In the genomic region with DNA sequence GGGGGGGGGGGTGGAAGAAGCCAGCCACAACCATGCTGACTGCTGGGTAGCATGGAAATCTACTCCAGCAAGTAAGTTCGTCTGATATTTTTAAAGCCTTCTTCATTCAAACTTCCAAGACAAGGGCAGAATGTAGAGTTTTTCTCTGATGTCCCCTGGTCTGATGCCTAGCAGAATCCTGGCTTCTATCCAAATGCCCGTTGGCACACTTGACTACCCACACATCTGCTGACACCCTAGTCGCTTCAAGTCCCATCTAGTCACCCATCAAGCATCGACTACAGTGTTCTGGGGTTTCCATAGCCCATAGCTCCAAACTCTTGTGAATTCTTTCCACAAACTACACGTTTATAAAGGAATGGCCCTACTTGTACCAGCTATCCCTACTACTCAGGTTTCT, we compare ENCODE assay signal across 19 mouse cellular contexts. TPM values are rescaled to one million over a fixed set of nuclear protein-coding genes. Genes with fewer than 3 reads are reported as not detected.
A peak's percentile ranks its signal among the peaks of the same experiment; 100 is the strongest.
DNase-seq lines count a peak whose midpoint lies in the region; ATAC-seq and TF ChIP-seq lines count a peak whose summit lies in the region.
"Had no signal": no experiment of that assay in that cellular context is flagged by ENCODE, and none has a peak within 500 bp of the region (broad histone marks: within the 10 kb centered on the region; RNA-seq: fewer than 3 reads in every experiment).

No protein-coding gene starts in this region.

- peaks cover 18% of the 10 kb centered on the region; the same call in 1 of the 2 replicates for H3K4me1 ChIP-seq in forebrain, embryonic 15.5 days
- peaks cover 6% of the 10 kb centered on the region for H3K4me1 ChIP-seq in forebrain, embryonic 16.5 days (replicated peaks; ENCODE audit: control insufficient read depth, insufficient read depth, low read length)
- no peaks in the 10 kb centered on the region for H3K4me1 ChIP-seq in kidney, adult 2 months (ENCODE audit: control insufficient read depth, insufficient read depth, low read length)
- no peaks in the 10 kb centered on the region for H3K4me1 ChIP-seq in midbrain, postnatal 0 days (ENCODE audit: insufficient read depth, low read length)
- peaks cover 8% of the 10 kb centered on the region for H3K4me1 ChIP-seq in midbrain, embryonic 10.5 days

- no peak for TF ChIP-seq CTCF in kidney, adult 2 months (conservative IDR thresholded peaks at IDR 0.05; ENCODE audit: insufficient read depth, insufficient read length, low read depth, low read length)
- TF ChIP-seq CTCF in midbrain, postnatal 0 days (IDR thresholded peaks at IDR 0.05): no peak

- H3K4me2 ChIP-seq in forebrain, embryonic 15.5 days (replicated peaks): no peak overlapping the region
- H3K4me2 ChIP-seq in forebrain, embryonic 16.5 days (ENCODE audit: low read length): no peak overlapping the region
- no peak overlapping the region for H3K4me2 ChIP-seq in midbrain, postnatal 0 days (ENCODE audit: low read depth, low read length, poor library complexity, severe bottlenecking)
- H3K4me2 ChIP-seq: embryonic facial prominence, embryonic 15.5 days; heart, embryonic 12.5 days had no signal

- peak; percentile 36 for DNase-seq in kidney, postnatal 14 days
- no peak for DNase-seq in kidney, adult 2 months
- peak; percentile 50 for DNase-seq in midbrain, postnatal 0 days (ENCODE audit: low spot score)
- no peak for DNase-seq in midbrain, embryonic 10.5 days (ENCODE audit: low spot score)
- DNase-seq: adrenal gland, postnatal 14 days; cerebellum, adult 18-20 months; cerebellum, adult 9-11 months; embryo, embryonic 11 days; gastrocnemius, adult 2 months; gastrocnemius, postnatal 25 days had no signal

- no peaks in the 10 kb centered on the region for H3K9me3 ChIP-seq in forebrain, embryonic 15.5 days
- H3K9me3 ChIP-seq in forebrain, embryonic 16.5 days (ENCODE audit: control insufficient read depth, low read length): no peaks in the 10 kb centered on the region
- H3K9me3 ChIP-seq in midbrain, postnatal 0 days (ENCODE audit: low read length): no peaks in the 10 kb centered on the region
- H3K9me3 ChIP-seq in midbrain, embryonic 10.5 days (replicated peaks): no peaks in the 10 kb centered on the region
- H3K9me3 ChIP-seq: embryonic facial prominence, embryonic 15.5 days; heart, embryonic 12.5 days; hindbrain, embryonic 10.5 days had no signal

- no peak for TF ChIP-seq POLR2A in kidney, adult 2 months (IDR thresholded peaks at IDR 0.05; ENCODE audit: low read depth, low read length)

- no peaks in the 10 kb centered on the region for H3K27me3 ChIP-seq in forebrain, embryonic 15.5 days
- H3K27me3 ChIP-seq in forebrain, embryonic 16.5 days (replicated peaks; ENCODE audit: control insufficient read depth, insufficient read depth, low read length): no peaks in the 10 kb centered on the region
- no peaks in the 10 kb centered on the region for H3K27me3 ChIP-seq in kidney, adult 2 months (replicated peaks; ENCODE audit: control insufficient read depth, insufficient read depth, low read length)
- H3K27me3 ChIP-seq in midbrain, postnatal 0 days (ENCODE audit: insufficient read depth, low read length): no peaks in the 10 kb centered on the region
- no peaks in the 10 kb centered on the region for H3K27me3 ChIP-seq in midbrain, embryonic 10.5 days (ENCODE audit: low read depth, poor library complexity, severe bottlenecking)
- H3K27me3 ChIP-seq: CH12.LX; embryonic facial prominence, embryonic 15.5 days; heart, embryonic 12.5 days; Patski had no signal

- 0 out of 2 replicates have a peak overlapping the region, but pooled peaks have one; percentile 23 for H3K27ac ChIP-seq in forebrain, embryonic 15.5 days (replicated peaks)
- no peak overlapping the region for H3K27ac ChIP-seq in forebrain, embryonic 16.5 days (ENCODE audit: low read length)
- no peak overlapping the region for H3K27ac ChIP-seq in kidney, adult 2 months (ENCODE audit: insufficient read depth, low read depth, low read length)
- H3K27ac ChIP-seq in midbrain, postnatal 0 days (ENCODE audit: low read depth, low read length): no peak overlapping the region
- no peak overlapping the region for H3K27ac ChIP-seq in midbrain, embryonic 10.5 days (replicated peaks)
- H3K27ac ChIP-seq: embryonic facial prominence, embryonic 15.5 days; gastrocnemius, adult 2 months; hindbrain, embryonic 10.5 days had no signal

- ATAC-seq in forebrain, embryonic 15.5 days (replicated peaks): no peak
- no peak for ATAC-seq in forebrain, embryonic 16.5 days
- ATAC-seq in midbrain, postnatal 0 days (ENCODE audit: low FRiP score): no peak
- ATAC-seq: activated CD4-positive, CD25-positive, alpha-beta regulatory T cell, adult 4 months; Patski had no signal

- no peaks in the 10 kb centered on the region for H3K36me3 ChIP-seq in forebrain, embryonic 15.5 days
- H3K36me3 ChIP-seq in forebrain, embryonic 16.5 days (ENCODE audit: control insufficient read depth, insufficient read depth): no peaks in the 10 kb centered on the region
- no peaks in the 10 kb centered on the region for H3K36me3 ChIP-seq in kidney, adult 2 months (ENCODE audit: control insufficient read depth, insufficient read depth, low read length)
- no peaks in the 10 kb centered on the region for H3K36me3 ChIP-seq in midbrain, postnatal 0 days (ENCODE audit: insufficient read depth, low read length)
- H3K36me3 ChIP-seq in midbrain, embryonic 10.5 days: no peaks in the 10 kb centered on the region
- H3K36me3 ChIP-seq: embryonic facial prominence, embryonic 15.5 days; heart, embryonic 12.5 days; hindbrain, embryonic 10.5 days had no signal

- no peak overlapping the region for H3K4me3 ChIP-seq in forebrain, embryonic 15.5 days
- no peak overlapping the region for H3K4me3 ChIP-seq in forebrain, embryonic 16.5 days (replicated peaks; ENCODE audit: low read length)
- no peak overlapping the region for H3K4me3 ChIP-seq in kidney, adult 2 months (ENCODE audit: insufficient read depth, low read depth, low read length)
- H3K4me3 ChIP-seq in midbrain, postnatal 0 days (ENCODE audit: low read depth, low read length): no peak overlapping the region
- H3K4me3 ChIP-seq in midbrain, embryonic 10.5 days: no peak overlapping the region
- H3K4me3 ChIP-seq: embryonic facial prominence, embryonic 15.5 days; erythroblast, embryonic 14.5 days; gastrocnemius, adult 2 months; heart, embryonic 12.5 days; hindbrain, embryonic 10.5 days had no signal

- H3K9ac ChIP-seq in forebrain, embryonic 15.5 days (replicated peaks): no peak overlapping the region
- no peak overlapping the region for H3K9ac ChIP-seq in forebrain, embryonic 16.5 days (replicated peaks; ENCODE audit: low read depth, low read length)
- H3K9ac ChIP-seq in midbrain, postnatal 0 days (replicated peaks; ENCODE audit: low read length, poor library complexity, severe bottlenecking): no peak overlapping the region
- H3K9ac ChIP-seq: embryonic facial prominence, embryonic 15.5 days; heart, embryonic 12.5 days had no signal

- 45% methylated on average over 5 of the region's 5 CpGs for WGBS in forebrain, embryonic 15.5 days
- WGBS in forebrain, embryonic 16.5 days: 46% methylated on average over 5 of the region's 5 CpGs
- 44% methylated on average over 5 of the region's 5 CpGs for WGBS in kidney, adult 2 months
- 71% methylated on average over 5 of the region's 5 CpGs for WGBS in midbrain, postnatal 0 days
- WGBS in midbrain, embryonic 10.5 days: 91% methylated on average over 5 of the region's 5 CpGs

RNA-seq across cellular contexts. Expression of a gene that starts 36.5 kb away (rescaled TPM):
- 25.7 TPM in 2 replicates for polyA plus RNA-seq in forebrain, embryonic 15.5 days (2015; fragmentation: Nextera tagmentation; extraction: Ambion mirVana)
- polyA plus RNA-seq in forebrain, embryonic 16.5 days (2015; fragmentation: Nextera tagmentation; extraction: Ambion mirVana): 21.6 and 23.7 TPM in 2 replicates
- 58.7 and 60.3 TPM in 2 replicates for polyA plus RNA-seq in kidney, adult 2 months (2012; rRNA removed)
- 38.9 and 41.5 TPM in 2 replicates for total RNA-seq in midbrain, postnatal 0 days (2014; rRNA removed)
- 14.5 and 16.0 TPM in 2 replicates for polyA plus RNA-seq in midbrain, postnatal 0 days (2015; fragmentation: Nextera tagmentation; extraction: Ambion mirVana)
- polyA plus RNA-seq in midbrain, embryonic 10.5 days (2016; fragmentation: Nextera tagmentation; extraction: Ambion mirVana): 25.3 and 34.3 TPM in 2 replicates

Comparison
In these comparisons a context has a peak if more than half of its experiments do, and no peak if none do; other contexts are left out.
1. DNase-seq: peak in kidney, postnatal 14 days (single experiment) and midbrain, postnatal 0 days (single experiment); none in kidney, adult 2 months (single experiment) and midbrain, embryonic 10.5 days (single experiment).